Mouse (Mus musculus): ENCODE results near the gene Rassf1. TPM values are rescaled to one million over a fixed set of nuclear protein-coding genes. Genes with fewer than 3 reads are reported as not detected.
"Not testable (repeated sequence)": the region's sequence is repeated elsewhere in the genome, so short reads cannot be mapped to it uniquely, and the experiment has no call there.

Gene Rassf1
- total RNA-seq, 1 experiment from 2014 or later, result 83.9 TPM

- ATAC-seq (replicated peaks; ENCODE audit: insufficient number of reproducible peaks, low FRiP score, low TSS enrichment, poor library complexity, severe bottlenecking), result not testable (repeated sequence)
Measured at GRCm38 (mm10) chr9:107573774-107574173, 22.4 kb downstream of the Rassf1 start.

- ATAC-seq (replicated peaks; ENCODE audit: insufficient number of reproducible peaks, low FRiP score, low TSS enrichment, poor library complexity, severe bottlenecking), result no peak
Measured at GRCm38 (mm10) chr9:107575579-107576356, 24.4 kb downstream of the Rassf1 start.

GRCm38 (mm10) chr9:107576357-107577107 lies 25.2 kb downstream of the Rassf1 start, which contains the start of gene Hyal1:
Hyal1 (plus strand) TSS chr9:107576927.
- ATAC-seq (replicated peaks; ENCODE audit: insufficient number of reproducible peaks, low FRiP score, low TSS enrichment, poor library complexity, severe bottlenecking), result no peak

- ATAC-seq (replicated peaks; ENCODE audit: insufficient number of reproducible peaks, low FRiP score, low TSS enrichment, poor library complexity, severe bottlenecking), result no peak
Measured at GRCm38 (mm10) chr9:107577871-107578270, 26.5 kb downstream of the Rassf1 start.

- ATAC-seq (replicated peaks; ENCODE audit: insufficient number of reproducible peaks, low FRiP score, low TSS enrichment, poor library complexity, severe bottlenecking), result no peak
Measured at GRCm38 (mm10) chr9:107578587-107578986, 27.2 kb downstream of the Rassf1 start, which contains the start of gene Naa80. Naa80 (plus strand) TSS chr9:107578887.

- no peak for ATAC-seq (replicated peaks; ENCODE audit: insufficient number of reproducible peaks, low FRiP score, low TSS enrichment, poor library complexity, severe bottlenecking)
Measured at GRCm38 (mm10) chr9:107579023-107579900, 27.9 kb downstream of the Rassf1 start.

GRCm38 (mm10) chr9:107580501-107581317 lies 29.4 kb downstream of the Rassf1 start, which contains the start of gene Hyal3:
Hyal3 (plus strand) TSS chr9:107580818.
- peak; percentile 79 for ATAC-seq (replicated peaks; ENCODE audit: insufficient number of reproducible peaks, low FRiP score, low TSS enrichment, poor library complexity, severe bottlenecking)

- no peak for ATAC-seq (replicated peaks; ENCODE audit: insufficient number of reproducible peaks, low FRiP score, low TSS enrichment, poor library complexity, severe bottlenecking)
Measured at GRCm38 (mm10) chr9:107581584-107581983, 30.2 kb downstream of the Rassf1 start.

- no peak for ATAC-seq (replicated peaks; ENCODE audit: insufficient number of reproducible peaks, low FRiP score, low TSS enrichment, poor library complexity, severe bottlenecking)
Measured at GRCm38 (mm10) chr9:107582509-107583062, 31.2 kb downstream of the Rassf1 start.

- no peak for ATAC-seq (replicated peaks; ENCODE audit: insufficient number of reproducible peaks, low FRiP score, low TSS enrichment, poor library complexity, severe bottlenecking)
Measured at GRCm38 (mm10) chr9:107583174-107583573, 31.8 kb downstream of the Rassf1 start.

GRCm38 (mm10) chr9:107586504-107586903 lies 35.1 kb downstream of the Rassf1 start:
- no peak for ATAC-seq (replicated peaks; ENCODE audit: insufficient number of reproducible peaks, low FRiP score, low TSS enrichment, poor library complexity, severe bottlenecking)

GRCm38 (mm10) chr9:107586974-107587832 lies 35.8 kb downstream of the Rassf1 start, which contains the start of gene Ifrd2:
Ifrd2 (plus strand) TSS chr9:107587642.
- peak; percentile 97 for ATAC-seq (replicated peaks; ENCODE audit: insufficient number of reproducible peaks, low FRiP score, low TSS enrichment, poor library complexity, severe bottlenecking)

- no peak; the same call in 1 of the 2 replicates for ATAC-seq (replicated peaks; ENCODE audit: insufficient number of reproducible peaks, low FRiP score, low TSS enrichment, poor library complexity, severe bottlenecking)
Measured at GRCm38 (mm10) chr9:107587833-107588639, 36.7 kb downstream of the Rassf1 start.

- ATAC-seq (replicated peaks; ENCODE audit: insufficient number of reproducible peaks, low FRiP score, low TSS enrichment, poor library complexity, severe bottlenecking), result no peak
Measured at GRCm38 (mm10) chr9:107590058-107590772, 38.9 kb downstream of the Rassf1 start.

GRCm38 (mm10) chr9:107590773-107591060 lies 39.4 kb downstream of the Rassf1 start:
- ATAC-seq (replicated peaks; ENCODE audit: insufficient number of reproducible peaks, low FRiP score, low TSS enrichment, poor library complexity, severe bottlenecking), result no peak
